Mouse (Mus musculus) brain, embryonic 14.5 days (tissue): ENCODE data around the gene Ubxn2a.

Source experiments
- CTCF ChIP-seq: fragments of 200-500 bp; IDR thresholded peaks from 2 replicates; pipeline ENCODE4 v1.5.1; 2012; ENCODE audit warnings: inconsistent platforms, mild to moderate bottlenecking, moderate library complexity, borderline replicate concordance; ENCODE audit not compliant: insufficient read depth, insufficient read length; ENCODE audit errors: extremely low read depth
- POLR2A ChIP-seq: fragments of 200-500 bp; IDR thresholded peaks from 2 replicates; pipeline ENCODE4 v1.6.1; 2012; ENCODE audit warnings: mild to moderate bottlenecking, inconsistent platforms, borderline replicate concordance; ENCODE audit not compliant: poor library complexity, insufficient read depth, insufficient read length, severe bottlenecking; ENCODE audit errors: extremely low read depth

GRCm38 (mm10) chr12:4864338-4864690 is 43.2 kb downstream of the Ubxn2a start:
- no peak for TF ChIP-seq CTCF
- TF ChIP-seq POLR2A, result no peak
